Mouse (Mus musculus): Measurements from ENCODE around the gene Nr6a1. TPM values are rescaled to one million over a fixed set of nuclear protein-coding genes. Genes with fewer than 3 reads are reported as not detected.

The Nr6a1 gene
- polyA plus RNA-seq, 1 experiment from 2014 or later = 1.5 TPM

GRCm38 (mm10) chr2:38675366-38675969 is 252.0 kb downstream of the Nr6a1 start:
- H3K4me3 ChIP-seq = no peak overlapping the region
- H3K9ac ChIP-seq = no peak overlapping the region
- H3K36me3 ChIP-seq (ENCODE audit: poor library complexity, severe bottlenecking) = no peaks in the 10 kb centered on the region
- H3K4me2 ChIP-seq = no peak overlapping the region
- H3K4me1 ChIP-seq = no peaks in the 10 kb centered on the region
- H3K9me3 ChIP-seq (replicated peaks) = no peaks in the 10 kb centered on the region
- 60% methylated on average over 9 of the region's 9 CpGs for WGBS
- H3K27ac ChIP-seq = no peak overlapping the region
- no peak for ATAC-seq
- peaks cover 6% of the 10 kb centered on the region; the same call in 1 of the 2 replicates for H3K27me3 ChIP-seq

Small RNA genes lying within 50 kb of the gene (microRNA-seq; reads per million reads assigned to microRNA genes)
- gene Mir181a-2 (584 reads per million, percentile 72 among the genes with 10 or more reads in this experiment), gene Mir181b-2 (2,666 reads per million, percentile 85 among the genes with 10 or more reads in this experiment)

Other genes with a start within 250 kb of the Nr6a1 start
- 1.4 and 2.4 TPM in 2 replicates for gene Nr5a1, start 213.1 kb downstream of the Nr6a1 start, polyA plus RNA-seq (2015; fragmentation: Nextera tagmentation; extraction: Ambion mirVana)
- 0.91 and 1.1 TPM in 2 replicates for gene Olfml2a, start 4.3 kb upstream of the Nr6a1 start, polyA plus RNA-seq (2015; fragmentation: Nextera tagmentation; extraction: Ambion mirVana)
- 1.6 and 2.1 TPM in 2 replicates for gene Wdr38, start 69.8 kb upstream of the Nr6a1 start, polyA plus RNA-seq (2015; fragmentation: Nextera tagmentation; extraction: Ambion mirVana)
- 138 and 148 TPM in 2 replicates for gene Arpc5l, start 77.7 kb upstream of the Nr6a1 start, polyA plus RNA-seq (2015; fragmentation: Nextera tagmentation; extraction: Ambion mirVana)
- gene Rpl35, start 77.9 kb upstream of the Nr6a1 start, polyA plus RNA-seq (2015; fragmentation: Nextera tagmentation; extraction: Ambion mirVana) = 803 and 1,001 TPM in 2 replicates
- 38.2 and 38.3 TPM in 2 replicates for gene Golga1, start 137.9 kb upstream of the Nr6a1 start, polyA plus RNA-seq (2015; fragmentation: Nextera tagmentation; extraction: Ambion mirVana)